Mouse (Mus musculus): Measurements from ENCODE around the gene 1600015I10Rik. TPM values are rescaled to one million over a fixed set of nuclear protein-coding genes. Genes with fewer than 3 reads are reported as not detected.
"Not testable (repeated sequence)": the region's sequence is repeated elsewhere in the genome, so short reads cannot be mapped to it uniquely, and the experiment has no call there.

1600015I10Rik gene
- polyA plus RNA-seq, 1 experiment from 2014 or later, result not detected

- no peak overlapping the region for H3K4me3 ChIP-seq
- H3K27me3 ChIP-seq (ENCODE audit: low read depth, poor library complexity, severe bottlenecking), result no peaks in the 10 kb centered on the region
- H3K36me3 ChIP-seq, result no peaks in the 10 kb centered on the region
- no peaks in the 10 kb centered on the region for H3K9me3 ChIP-seq (replicated peaks)
- no peaks in the 10 kb centered on the region for H3K4me1 ChIP-seq
- no peak overlapping the region for H3K27ac ChIP-seq
- 90% methylated on average over 2 of the region's 2 CpGs for WGBS
- peak; percentile 22 for DNase-seq (ENCODE audit: low spot score)
These were observed 19.9 kb downstream of the 1600015I10Rik start for GRCm38 (mm10) chr6:48949596-48949995.

GRCm38 (mm10) chr6:48950676-48951075 is 21.0 kb downstream of the 1600015I10Rik start:
- Histone ChIP-seq H3K4me3 (no peak overlapping the region), H3K36me3 (no peaks in the 10 kb centered on the region), H3K9me3 (replicated peaks) (no peaks in the 10 kb centered on the region), H3K27ac (no peak overlapping the region), H3K4me1 (no peaks in the 10 kb centered on the region), H3K27me3 (ENCODE audit: low read depth, poor library complexity, severe bottlenecking) (no peaks in the 10 kb centered on the region)
- WGBS, result 87% methylated on average over 5 of the region's 5 CpGs
- no peak for DNase-seq (ENCODE audit: low spot score)

DNA sequence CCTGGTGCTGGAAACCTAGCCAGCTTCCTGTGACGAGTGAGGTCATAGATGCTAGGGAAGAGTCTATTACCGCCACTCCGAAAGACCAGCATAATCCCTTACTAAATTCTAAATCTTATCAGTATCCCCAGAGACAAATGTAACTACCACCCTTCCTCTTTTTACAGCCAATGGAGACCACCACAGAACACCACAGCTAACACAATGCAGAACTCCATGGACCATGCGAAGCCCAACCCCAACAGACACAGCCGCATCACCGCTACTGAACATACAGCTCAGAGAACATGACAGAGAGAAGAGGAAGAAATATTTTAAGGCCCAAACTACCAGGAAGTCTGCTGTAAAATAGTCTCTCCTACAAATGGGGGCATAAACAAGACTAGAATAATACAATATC is 21.9 kb downstream of the 1600015I10Rik start:
- H3K27ac ChIP-seq, result no peak overlapping the region
- no peaks in the 10 kb centered on the region for H3K9me3 ChIP-seq (replicated peaks)
- H3K4me3 ChIP-seq, result no peak overlapping the region
- H3K27me3 ChIP-seq (ENCODE audit: low read depth, poor library complexity, severe bottlenecking), result no peaks in the 10 kb centered on the region
- WGBS, result 93% methylated on average over 6 of the region's 6 CpGs
- DNase-seq (ENCODE audit: low spot score), result no peak
- H3K4me1 ChIP-seq, result no peaks in the 10 kb centered on the region
- no peaks in the 10 kb centered on the region for H3K36me3 ChIP-seq

- Histone ChIP-seq H3K27me3 (ENCODE audit: low read depth, poor library complexity, severe bottlenecking) (no peaks in the 10 kb centered on the region), H3K4me3 (no peak overlapping the region), H3K36me3 (no peaks in the 10 kb centered on the region), H3K4me1 (no peaks in the 10 kb centered on the region), H3K9me3 (replicated peaks) (no peaks in the 10 kb centered on the region), H3K27ac (no peak overlapping the region)
- WGBS, result 84% methylated on average over 5 of the region's 5 CpGs
- no peak for DNase-seq (ENCODE audit: low spot score)
These were observed 23.5 kb downstream of the 1600015I10Rik start for GRCm38 (mm10) chr6:48953220-48953619.

DNA sequence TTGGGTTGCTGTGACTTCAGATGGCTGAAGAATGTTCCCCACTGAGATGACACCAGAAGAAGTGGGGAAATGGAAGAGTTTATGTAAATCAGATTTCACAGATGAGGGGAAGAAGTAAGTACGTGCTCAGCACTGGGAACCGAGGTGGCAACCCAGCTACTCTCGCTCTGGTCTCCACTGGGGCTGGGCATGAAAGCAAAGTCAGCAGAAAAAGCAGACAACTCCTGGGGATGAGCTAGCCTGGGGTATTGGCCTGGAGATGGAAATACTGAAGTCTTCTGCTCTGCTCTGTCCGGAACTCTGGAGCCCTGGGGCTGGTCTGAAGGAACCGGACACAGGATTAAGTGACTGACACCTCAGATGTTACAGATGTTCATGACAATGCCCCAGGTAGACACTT is 24.5 kb downstream of the 1600015I10Rik start:
- Histone ChIP-seq H3K4me3 (no peak overlapping the region), H3K9me3 (replicated peaks) (no peaks in the 10 kb centered on the region), H3K27ac (no peak overlapping the region), H3K4me1 (no peaks in the 10 kb centered on the region), H3K27me3 (ENCODE audit: low read depth, poor library complexity, severe bottlenecking) (no peaks in the 10 kb centered on the region), H3K36me3 (no peaks in the 10 kb centered on the region)
- 85% methylated on average over 5 of the region's 5 CpGs for WGBS
- DNase-seq (ENCODE audit: low spot score), result no peak

- peak; percentile 41 for DNase-seq (ENCODE audit: low spot score)
- H3K4me3 ChIP-seq, result no peak overlapping the region
- no peaks in the 10 kb centered on the region for H3K36me3 ChIP-seq
- no peaks in the 10 kb centered on the region for H3K4me1 ChIP-seq
- WGBS, result 50% methylated on average over 1 of the region's 1 CpGs
- no peaks in the 10 kb centered on the region for H3K9me3 ChIP-seq (replicated peaks)
- no peaks in the 10 kb centered on the region for H3K27me3 ChIP-seq (ENCODE audit: low read depth, poor library complexity, severe bottlenecking)
- no peak overlapping the region for H3K27ac ChIP-seq
These were observed 25.3 kb downstream of the 1600015I10Rik start for GRCm38 (mm10) chr6:48954946-48955345.

DNA sequence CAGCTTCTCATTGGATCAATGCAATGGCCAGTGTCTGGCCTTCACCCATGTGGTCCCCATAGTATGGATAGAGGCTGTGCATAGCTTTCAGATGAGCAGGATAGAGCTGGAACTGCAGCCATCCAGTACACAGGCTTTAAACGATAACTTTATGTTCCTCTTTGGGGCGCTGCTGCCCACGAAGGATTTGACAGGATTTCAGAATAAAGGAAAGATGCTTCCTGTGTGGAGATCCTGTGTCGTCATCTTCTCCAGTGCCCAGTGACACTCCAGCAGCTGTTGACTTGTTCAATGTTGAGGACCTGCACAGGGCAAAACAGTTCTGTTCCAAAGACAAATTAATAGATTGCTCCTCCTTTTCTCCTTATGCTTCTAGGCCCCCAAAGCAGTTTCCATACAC is 27.1 kb downstream of the 1600015I10Rik start:
- Histone ChIP-seq H3K27me3 (ENCODE audit: low read depth, poor library complexity, severe bottlenecking) (no peaks in the 10 kb centered on the region), H3K4me1 (no peaks in the 10 kb centered on the region), H3K36me3 (no peaks in the 10 kb centered on the region), H3K27ac (no peak overlapping the region), H3K4me3 (no peak overlapping the region), H3K9me3 (replicated peaks) (no peaks in the 10 kb centered on the region)
- 89% methylated on average over 4 of the region's 4 CpGs for WGBS
- peak; percentile 16 for DNase-seq (ENCODE audit: low spot score)

- no peaks in the 10 kb centered on the region for H3K4me1 ChIP-seq
- 63% methylated on average over 1 of the region's 1 CpGs for WGBS
- H3K36me3 ChIP-seq, result no peaks in the 10 kb centered on the region
- DNase-seq (ENCODE audit: low spot score), result peak; percentile 22
- H3K9me3 ChIP-seq (replicated peaks), result no peaks in the 10 kb centered on the region
- H3K4me3 ChIP-seq, result no peak overlapping the region
- H3K27ac ChIP-seq, result no peak overlapping the region
- no peaks in the 10 kb centered on the region for H3K27me3 ChIP-seq (ENCODE audit: low read depth, poor library complexity, severe bottlenecking)
These were observed 28.4 kb downstream of the 1600015I10Rik start for GRCm38 (mm10) chr6:48958053-48958452.

GRCm38 (mm10) chr6:48959151-48959550 is 29.5 kb downstream of the 1600015I10Rik start:
- peak; percentile 28 for DNase-seq (ENCODE audit: low spot score)
- H3K27ac ChIP-seq; H3K9me3 ChIP-seq (replicated peaks); H3K27me3 ChIP-seq (ENCODE audit: low read depth, poor library complexity, severe bottlenecking); H3K36me3 ChIP-seq; H3K4me1 ChIP-seq; H3K4me3 ChIP-seq: not testable (repeated sequence)
- 32% methylated on average over 7 of the region's 7 CpGs for WGBS

GRCm38 (mm10) chr6:48966696-48967095 is 37.0 kb downstream of the 1600015I10Rik start:
- H3K36me3 ChIP-seq; H3K27ac ChIP-seq; H3K27me3 ChIP-seq (ENCODE audit: low read depth, poor library complexity, severe bottlenecking); H3K4me3 ChIP-seq; H3K4me1 ChIP-seq; H3K9me3 ChIP-seq (replicated peaks): not testable (repeated sequence)
- DNase-seq (ENCODE audit: low spot score), result peak; percentile 21
- WGBS, result 86% methylated on average over 5 of the region's 5 CpGs

DNA sequence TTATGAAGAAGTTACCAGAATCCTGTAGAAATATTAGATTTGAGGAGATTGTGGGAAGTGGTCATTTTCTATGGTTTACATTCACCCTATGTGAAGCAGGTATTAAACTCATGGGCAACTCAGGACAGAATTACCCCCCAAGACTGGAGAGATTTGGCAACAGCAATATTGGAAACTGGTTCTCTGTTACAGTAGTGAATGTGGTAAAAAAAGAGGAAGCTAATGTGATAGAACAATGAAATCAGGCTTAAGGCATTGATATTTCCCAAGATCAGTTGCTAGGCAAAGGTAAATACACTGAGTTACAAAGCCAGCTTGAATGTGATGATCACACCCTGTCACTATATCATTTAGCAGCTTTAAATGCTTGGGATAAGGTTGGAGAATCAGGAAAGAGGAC is 38.2 kb downstream of the 1600015I10Rik start:
- H3K27ac ChIP-seq, result no peak overlapping the region
- H3K4me3 ChIP-seq, result no peak overlapping the region
- DNase-seq (ENCODE audit: low spot score), result no peak
- no peaks in the 10 kb centered on the region for H3K4me1 ChIP-seq
- H3K9me3 ChIP-seq (replicated peaks), result no peaks in the 10 kb centered on the region
- no peaks in the 10 kb centered on the region for H3K36me3 ChIP-seq
- H3K27me3 ChIP-seq (ENCODE audit: low read depth, poor library complexity, severe bottlenecking), result no peaks in the 10 kb centered on the region

DNA sequence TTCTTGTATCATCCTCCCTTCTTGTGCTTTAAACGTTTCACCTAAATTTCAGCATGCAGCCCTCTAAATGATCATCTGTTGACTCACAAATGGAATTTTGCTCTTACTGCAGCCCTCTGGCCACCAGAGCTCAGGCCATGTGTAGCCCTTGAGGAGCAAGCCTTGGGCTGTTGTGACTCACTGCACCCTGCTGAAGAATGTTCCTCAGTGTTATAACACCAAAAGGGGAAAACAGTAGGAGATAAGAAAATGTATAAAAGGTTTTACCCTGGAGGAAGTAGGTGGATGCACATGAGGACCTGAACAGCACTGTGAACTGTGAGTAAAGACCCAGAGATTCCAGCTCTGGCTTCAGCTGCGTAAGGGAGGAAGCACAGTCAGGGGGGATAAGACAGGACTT is 45.0 kb downstream of the 1600015I10Rik start, which contains the start of gene Doxl2:
TSS of gene Doxl2 (plus strand) at position 301 of the 400 bp plus-strand sequence.
- no peak for DNase-seq (ENCODE audit: low spot score)
- Histone ChIP-seq H3K27ac (no peak within 1 kb of the TSS), H3K4me3 (no peak within 1 kb of the TSS), H3K36me3 (no peaks in the 10 kb centered on the region), H3K27me3 (ENCODE audit: low read depth, poor library complexity, severe bottlenecking) (no peaks in the 10 kb centered on the region), H3K4me1 (no peaks in the 10 kb centered on the region), H3K9me3 (replicated peaks) (no peaks in the 10 kb centered on the region)
- 89% methylated on average over 2 of the region's 2 CpGs for WGBS

- Histone ChIP-seq H3K36me3 (no peaks in the 10 kb centered on the region), H3K4me3 (no peak overlapping the region), H3K9me3 (replicated peaks) (no peaks in the 10 kb centered on the region), H3K27ac (no peak overlapping the region), H3K4me1 (no peaks in the 10 kb centered on the region), H3K27me3 (ENCODE audit: low read depth, poor library complexity, severe bottlenecking) (no peaks in the 10 kb centered on the region)
- WGBS, result 69% methylated on average over 1 of the region's 1 CpGs
- no peak for DNase-seq (ENCODE audit: low spot score)
These were observed 49.9 kb downstream of the 1600015I10Rik start for GRCm38 (mm10) chr6:48979616-48980015.

DNA sequence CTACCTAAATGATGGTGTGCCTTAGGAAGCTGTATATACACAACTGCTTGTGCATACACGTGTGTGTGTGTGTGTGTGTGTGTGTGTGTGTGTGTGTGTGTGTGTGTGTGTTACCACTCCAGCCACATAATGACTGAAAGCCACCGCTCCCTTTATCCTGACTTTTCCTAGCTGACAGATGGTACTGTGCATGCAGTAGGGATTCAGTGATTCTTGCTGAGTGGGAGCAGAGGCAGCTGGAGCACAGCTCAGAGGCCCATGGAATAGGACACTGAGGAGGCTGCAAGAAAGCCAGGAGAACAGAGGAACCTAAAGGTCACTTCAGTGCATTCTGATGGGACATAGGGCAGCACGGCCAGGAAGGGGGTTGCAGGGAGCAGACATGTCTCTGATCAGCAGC is 52.6 kb downstream of the 1600015I10Rik start:
- Histone ChIP-seq H3K36me3 (no peaks in the 10 kb centered on the region), H3K9me3 (replicated peaks) (no peaks in the 10 kb centered on the region), H3K27ac (no peak overlapping the region), H3K4me1 (no peaks in the 10 kb centered on the region), H3K4me3 (no peak overlapping the region), H3K27me3 (ENCODE audit: low read depth, poor library complexity, severe bottlenecking) (no peaks in the 10 kb centered on the region)
- WGBS, result 89% methylated on average over 3 of the region's 3 CpGs
- DNase-seq (ENCODE audit: low spot score), result no peak
